Mouse (Mus musculus) spleen, adult 12 weeks (tissue): Measurements from ENCODE around the gene Tyro3.

ENCODE experiments used
- DNase-seq: peaks from one replicate; pipeline ENCODE4 v3.0.0; 2022; ENCODE audit warnings: low spot score

Gene Tyro3

DNA sequence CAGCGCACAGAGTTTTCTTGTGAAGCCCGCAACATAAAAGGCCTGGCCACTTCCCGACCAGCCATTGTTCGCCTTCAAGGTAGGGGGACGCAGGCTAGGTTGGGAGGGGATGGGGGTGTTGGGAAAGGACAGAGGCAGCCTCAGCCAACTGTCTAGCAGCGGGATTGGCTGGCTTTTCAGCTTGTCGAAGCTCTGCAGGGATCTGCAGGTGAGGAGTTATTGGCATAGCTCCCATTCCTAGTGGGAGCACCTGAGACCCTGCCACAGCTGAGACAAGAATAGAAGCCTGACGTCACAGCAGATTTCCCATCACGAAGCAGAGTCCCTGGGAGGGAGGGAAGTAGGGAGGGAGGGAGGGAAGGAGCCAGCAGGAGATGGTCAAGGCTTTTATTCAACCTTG lies 7.2 kb downstream of the Tyro3 start:
- no peak for DNase-seq

DNA sequence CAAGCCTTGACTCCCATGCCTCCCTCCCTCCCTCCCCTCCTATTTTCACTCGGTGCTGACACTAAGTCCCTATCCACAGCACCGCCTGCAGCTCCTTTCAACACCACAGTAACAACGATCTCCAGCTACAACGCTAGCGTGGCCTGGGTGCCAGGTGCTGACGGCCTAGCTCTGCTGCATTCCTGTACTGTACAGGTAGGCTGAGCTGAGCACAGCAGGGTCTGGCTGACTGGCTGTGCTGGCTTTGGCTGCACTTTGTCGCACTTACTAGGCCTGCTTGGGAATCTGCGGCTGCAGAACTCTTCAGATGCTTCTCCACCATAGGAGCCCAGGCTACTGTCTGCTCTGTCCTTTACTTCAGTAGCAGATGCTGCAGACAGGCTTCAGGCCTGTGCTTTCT lies 8.0 kb downstream of the Tyro3 start:
- no peak for DNase-seq

- DNase-seq, result no peak
Observed at GRCm38 (mm10) chr2:119808438-119808837, 10.9 kb downstream of the Tyro3 start.

- DNase-seq, result no peak
Observed at GRCm38 (mm10) chr2:119808881-119809280, 11.3 kb downstream of the Tyro3 start.

DNA sequence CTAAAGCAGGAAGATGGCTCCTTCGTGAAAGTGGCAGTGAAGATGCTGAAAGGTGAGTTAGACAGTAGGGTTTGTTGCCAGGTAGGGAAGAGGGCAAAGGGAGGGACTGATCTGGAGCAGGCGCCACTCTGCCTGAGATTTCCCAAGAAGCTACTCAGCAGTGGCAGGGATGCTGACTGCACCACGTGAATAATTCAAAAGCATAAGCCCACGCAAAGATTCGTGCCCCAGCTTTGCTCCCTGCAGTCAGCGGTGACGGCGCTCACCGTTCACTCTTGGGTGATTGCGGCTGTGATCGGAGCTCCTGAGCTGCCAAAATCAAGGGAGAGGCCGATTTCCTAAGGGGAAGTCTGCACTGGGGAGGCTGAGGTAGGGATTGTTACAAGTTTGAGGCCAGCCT lies 13.4 kb downstream of the Tyro3 start:
- DNase-seq, result no peak

DNA sequence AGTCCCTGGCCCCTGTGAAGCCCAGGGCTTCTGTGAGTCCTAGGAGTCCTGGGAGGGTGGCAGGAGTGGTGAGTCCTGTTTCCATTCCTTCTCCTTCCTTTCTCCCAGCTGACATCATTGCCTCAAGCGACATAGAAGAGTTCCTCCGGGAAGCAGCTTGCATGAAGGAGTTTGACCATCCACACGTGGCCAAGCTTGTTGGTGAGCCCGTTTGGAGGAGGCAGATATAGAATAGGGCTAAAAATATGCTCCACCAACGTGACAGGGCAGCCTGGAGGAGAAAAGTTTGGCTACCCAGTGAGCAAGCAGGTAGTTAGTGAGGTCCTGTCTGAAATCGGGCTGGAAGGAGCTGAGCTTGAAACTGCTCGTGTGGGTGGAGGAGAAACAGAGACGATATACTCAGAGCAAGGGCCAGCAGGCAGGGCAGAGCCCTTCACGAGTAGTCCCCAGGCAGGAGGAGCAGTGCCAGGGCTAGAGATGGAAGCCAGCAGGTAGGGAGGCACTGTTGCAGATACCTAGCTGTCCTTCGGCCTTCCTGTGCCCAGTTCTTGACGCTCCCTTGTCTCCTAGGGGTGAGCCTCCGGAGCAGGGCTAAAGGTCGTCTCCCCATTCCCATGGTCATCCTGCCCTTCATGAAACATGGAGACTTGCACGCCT lies 14.1 kb downstream of the Tyro3 start:
- no peak for DNase-seq

DNA sequence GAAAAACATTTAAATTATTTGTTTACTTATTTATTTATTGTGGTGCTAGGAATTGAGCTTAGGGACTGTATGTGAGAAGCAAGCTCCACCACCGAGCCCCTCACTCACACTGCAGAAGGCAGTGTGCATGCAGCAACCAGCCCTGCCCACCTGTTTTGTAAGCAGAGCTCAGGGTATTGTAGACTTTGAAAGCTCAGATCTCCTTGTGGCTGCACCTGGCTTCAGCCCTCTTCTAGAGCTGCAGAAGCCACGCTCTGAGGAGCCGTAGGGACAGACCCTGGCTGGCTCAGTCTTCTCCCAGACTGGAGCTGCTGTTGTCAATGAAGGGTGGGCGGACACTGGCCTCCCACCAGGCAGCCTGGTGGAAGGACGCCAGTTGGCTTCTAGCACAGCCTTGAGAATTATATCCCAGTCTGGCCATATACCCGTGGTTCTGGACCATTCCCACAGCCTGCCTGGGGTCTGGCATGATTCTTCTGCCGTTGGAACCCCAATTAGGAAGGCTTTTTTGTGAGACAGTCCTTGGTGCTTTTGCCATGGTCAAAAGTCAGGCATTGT lies 16.9 kb downstream of the Tyro3 start:
- DNase-seq, result no peak

- DNase-seq, result no peak
Observed at GRCm38 (mm10) chr2:119816611-119817010, 19.1 kb downstream of the Tyro3 start.

DNA sequence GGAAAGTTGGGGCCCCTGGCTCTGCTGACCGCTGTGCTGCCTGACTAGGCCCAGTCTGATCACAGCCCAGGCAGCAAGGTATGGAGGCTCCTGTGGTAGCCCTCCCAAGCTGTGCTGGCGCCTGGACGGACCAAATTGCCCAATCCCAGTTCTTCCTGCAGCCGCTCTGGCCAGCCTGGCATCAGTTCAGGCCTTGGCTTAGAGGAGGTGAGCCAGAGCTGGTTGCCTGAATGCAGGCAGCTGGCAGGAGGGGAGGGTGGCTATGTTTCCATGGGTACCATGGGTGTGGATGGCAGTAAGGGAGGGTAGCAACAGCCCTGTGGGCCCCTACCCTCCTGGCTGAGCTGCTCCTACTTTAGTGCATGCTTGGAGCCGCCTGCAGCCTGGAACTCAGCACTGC lies 19.5 kb downstream of the Tyro3 start:
- no peak for DNase-seq

- no peak for DNase-seq
Observed at GRCm38 (mm10) chr2:119818668-119819272, 21.2 kb downstream of the Tyro3 start.

DNA sequence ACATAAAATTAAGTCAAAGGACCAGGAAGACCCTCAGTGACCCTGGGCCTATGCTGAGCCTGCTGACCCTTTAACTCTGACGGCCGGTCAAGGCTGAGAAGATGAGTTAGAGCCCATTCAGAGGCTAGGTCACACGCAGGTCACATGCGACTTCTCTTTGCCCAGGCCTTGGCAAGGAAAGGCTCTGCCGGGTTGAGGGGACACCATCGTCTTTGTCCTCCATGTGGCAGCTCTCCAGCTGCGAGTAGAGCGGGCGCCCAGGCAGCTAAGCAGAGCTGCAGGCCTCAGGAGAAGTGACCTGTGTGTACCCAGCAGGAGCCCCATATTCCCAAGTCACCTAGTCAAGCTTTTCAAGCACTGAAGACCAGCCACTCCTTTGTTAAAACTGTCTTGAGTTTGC lies 23.6 kb downstream of the Tyro3 start:
- DNase-seq, result no peak

GRCm38 (mm10) chr2:119830579-119830978 lies 33.0 kb downstream of the Tyro3 start:
- no peak for DNase-seq

DNA sequence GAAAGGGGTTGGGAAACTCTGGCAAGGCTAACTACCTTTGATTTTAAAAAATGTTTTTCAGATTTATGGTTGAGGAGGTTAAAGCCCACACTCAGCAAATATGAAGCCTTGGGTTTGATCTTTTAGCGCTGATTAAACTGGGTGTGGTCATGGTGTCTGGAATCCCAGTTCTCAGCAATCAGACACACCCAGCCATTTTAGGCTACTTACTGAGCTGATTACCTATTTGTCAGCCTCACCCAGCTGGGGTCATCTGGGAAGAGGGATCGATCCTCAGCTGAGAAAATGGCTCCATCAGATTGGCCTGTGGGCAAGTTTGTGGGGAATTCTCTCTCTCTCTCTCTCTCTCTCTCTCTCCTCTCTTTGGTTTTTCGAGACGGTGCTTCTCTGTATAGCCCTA lies 36.7 kb downstream of the Tyro3 start:
- DNase-seq, result no peak

DNA sequence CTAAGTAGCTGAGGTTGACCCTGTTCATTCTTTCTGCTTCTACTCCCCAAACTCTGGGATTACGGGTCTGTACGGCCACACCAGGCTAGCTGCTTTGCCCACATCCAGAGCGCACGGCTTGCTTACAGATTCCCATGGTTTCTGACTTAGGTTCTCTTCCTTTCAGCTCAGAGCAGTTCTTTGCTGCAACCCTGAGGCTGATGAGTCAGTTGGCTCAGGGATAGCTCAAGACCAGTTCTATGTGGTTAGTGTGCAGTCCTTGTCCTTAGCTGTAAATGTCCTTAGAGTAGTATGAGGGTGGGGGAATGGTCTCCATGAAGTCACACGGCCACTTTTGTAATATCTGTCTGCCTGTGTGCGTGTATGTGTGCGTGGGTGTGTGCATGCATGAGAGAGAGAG lies 40.1 kb downstream of the Tyro3 start:
- no peak for DNase-seq

- no peak for DNase-seq
Observed at GRCm38 (mm10) chr2:119838363-119839156, 41.0 kb downstream of the Tyro3 start.

DNA sequence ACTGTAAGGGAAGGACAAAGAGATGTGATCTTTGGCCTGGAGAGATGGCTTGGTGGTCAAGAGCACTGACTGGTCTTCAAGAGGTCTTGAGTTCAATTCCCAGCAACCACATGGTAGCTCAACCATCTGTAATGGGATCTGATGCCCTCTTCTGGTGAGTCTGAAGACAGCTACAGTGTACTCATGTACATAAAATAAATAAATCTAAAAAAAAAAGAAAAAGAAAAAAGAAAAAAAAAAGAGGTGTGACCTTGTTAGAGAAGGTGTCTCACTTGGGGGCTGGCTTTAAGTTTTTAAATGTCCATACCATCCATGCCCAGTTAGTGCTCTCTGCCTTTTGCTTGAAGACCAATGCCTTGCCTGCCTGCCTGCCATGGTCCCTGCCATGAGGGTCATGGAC lies 42.5 kb downstream of the Tyro3 start:
- no peak for DNase-seq

DNA sequence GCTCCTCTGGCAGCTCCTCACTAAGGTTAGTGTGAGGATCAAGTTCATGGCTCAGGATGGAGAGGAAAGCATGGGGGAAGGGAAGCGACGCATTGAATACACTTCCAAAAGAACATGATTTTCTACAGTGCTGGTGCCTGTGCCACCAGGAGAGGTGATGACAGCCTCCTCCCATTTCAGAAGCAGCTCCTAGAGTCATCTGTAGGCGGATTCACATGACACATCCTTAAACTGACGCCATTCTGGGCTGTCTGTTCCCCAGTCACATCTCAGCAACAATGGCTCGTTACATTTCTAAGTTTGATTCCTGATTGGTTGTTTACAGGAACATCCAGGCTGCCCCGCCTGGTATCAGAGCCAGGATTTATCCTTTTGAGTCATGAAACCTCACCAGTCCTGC lies 44.5 kb downstream of the Tyro3 start:
- no peak for DNase-seq

GRCm38 (mm10) chr2:119843526-119843925 lies 46.0 kb downstream of the Tyro3 start:
- DNase-seq, result no peak

DNA sequence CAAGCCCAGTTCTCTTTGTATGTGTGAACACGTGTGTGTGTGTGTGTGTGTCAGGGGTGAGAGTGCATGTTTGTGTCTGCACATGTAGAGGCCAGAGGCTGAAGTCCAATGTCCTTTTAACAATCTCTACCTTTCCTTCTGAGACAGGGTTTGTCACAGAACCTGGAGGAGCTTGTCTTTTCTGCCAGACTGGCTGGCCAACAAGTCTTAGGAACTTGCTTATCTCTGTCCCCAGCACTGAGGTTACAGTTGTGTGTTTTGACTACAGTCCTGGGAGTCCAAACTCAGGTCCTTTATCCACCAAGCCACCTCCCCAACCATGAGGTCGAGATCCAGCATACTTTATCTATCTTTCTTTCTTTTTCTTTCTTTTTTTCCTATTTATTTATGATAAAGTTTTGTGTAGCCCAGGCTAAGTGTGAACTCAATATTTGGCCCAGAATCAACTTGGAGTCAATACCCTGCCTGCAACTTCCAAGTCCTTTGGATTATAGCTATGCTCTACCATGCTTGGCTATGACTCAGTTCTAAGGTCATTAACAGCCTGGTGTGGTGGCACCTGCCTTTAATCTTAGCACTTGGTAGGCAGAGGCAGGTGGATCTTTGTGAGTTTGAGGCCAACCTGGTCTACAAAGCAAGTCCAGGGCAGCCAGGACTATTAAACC lies 48.5 kb downstream of the Tyro3 start:
- DNase-seq, result no peak

DNA sequence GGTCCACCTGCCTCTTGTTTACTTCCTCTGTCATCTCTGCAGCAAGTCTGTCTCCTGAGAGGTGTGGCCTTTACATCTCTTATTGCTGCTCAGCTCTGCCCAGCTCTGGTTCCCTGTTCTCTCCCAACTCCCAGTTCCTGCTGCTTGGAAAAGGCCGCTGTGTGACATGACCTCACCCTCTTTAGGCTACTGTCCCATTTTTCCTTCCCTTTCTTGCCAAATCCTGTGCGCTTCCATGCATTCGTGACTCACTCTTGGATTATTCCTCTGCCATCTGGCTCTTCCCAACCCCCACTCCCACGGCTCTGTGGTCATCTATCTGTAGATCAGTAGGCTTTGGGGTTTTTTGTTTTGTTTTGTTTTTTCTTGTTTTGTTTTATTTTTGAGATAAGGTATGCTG lies 49.4 kb downstream of the Tyro3 start:
- no peak for DNase-seq

GRCm38 (mm10) chr2:119853811-119854210 lies 56.3 kb downstream of the Tyro3 start:
- DNase-seq, result no peak

- no peak for DNase-seq
Observed at GRCm38 (mm10) chr2:119855310-119855850, 57.8 kb downstream of the Tyro3 start.
